Mouse (Mus musculus) kidney, adult 18-20 months (tissue): ENCODE results near the gene Rpl13a.
"Not testable (repeated sequence)": the region's sequence is repeated elsewhere in the genome, so short reads cannot be mapped to it uniquely, and the experiment has no call there.

Source experiments
- DNase-seq: peaks from one replicate; pipeline ENCODE4 v3.0.0; 2021

Rpl13a gene

DNA sequence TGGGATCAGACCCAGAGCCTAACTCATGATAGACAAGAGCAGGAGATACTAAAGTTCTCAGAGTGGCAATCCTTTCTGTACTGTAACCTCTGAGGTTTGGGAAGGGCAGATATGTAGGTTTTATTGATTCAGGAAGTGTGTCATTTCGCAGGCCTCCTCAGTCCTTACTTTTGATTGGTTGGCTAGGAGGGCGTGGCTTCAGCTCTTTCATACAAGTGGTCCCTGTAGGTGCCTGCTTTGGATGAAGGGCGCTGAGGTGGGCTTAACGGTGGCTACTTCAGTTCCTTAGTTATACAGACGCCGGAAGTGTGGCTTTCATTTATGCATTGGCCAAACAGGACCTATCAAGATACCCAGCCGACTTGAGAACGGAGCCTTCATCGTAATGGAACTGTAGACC lies 27.0 kb upstream of the Rpl13a start:
- no peak for DNase-seq

GRCm38 (mm10) chr7:45154993-45155514 lies 26.5 kb upstream of the Rpl13a start:
- DNase-seq, result peak; percentile 49

DNA sequence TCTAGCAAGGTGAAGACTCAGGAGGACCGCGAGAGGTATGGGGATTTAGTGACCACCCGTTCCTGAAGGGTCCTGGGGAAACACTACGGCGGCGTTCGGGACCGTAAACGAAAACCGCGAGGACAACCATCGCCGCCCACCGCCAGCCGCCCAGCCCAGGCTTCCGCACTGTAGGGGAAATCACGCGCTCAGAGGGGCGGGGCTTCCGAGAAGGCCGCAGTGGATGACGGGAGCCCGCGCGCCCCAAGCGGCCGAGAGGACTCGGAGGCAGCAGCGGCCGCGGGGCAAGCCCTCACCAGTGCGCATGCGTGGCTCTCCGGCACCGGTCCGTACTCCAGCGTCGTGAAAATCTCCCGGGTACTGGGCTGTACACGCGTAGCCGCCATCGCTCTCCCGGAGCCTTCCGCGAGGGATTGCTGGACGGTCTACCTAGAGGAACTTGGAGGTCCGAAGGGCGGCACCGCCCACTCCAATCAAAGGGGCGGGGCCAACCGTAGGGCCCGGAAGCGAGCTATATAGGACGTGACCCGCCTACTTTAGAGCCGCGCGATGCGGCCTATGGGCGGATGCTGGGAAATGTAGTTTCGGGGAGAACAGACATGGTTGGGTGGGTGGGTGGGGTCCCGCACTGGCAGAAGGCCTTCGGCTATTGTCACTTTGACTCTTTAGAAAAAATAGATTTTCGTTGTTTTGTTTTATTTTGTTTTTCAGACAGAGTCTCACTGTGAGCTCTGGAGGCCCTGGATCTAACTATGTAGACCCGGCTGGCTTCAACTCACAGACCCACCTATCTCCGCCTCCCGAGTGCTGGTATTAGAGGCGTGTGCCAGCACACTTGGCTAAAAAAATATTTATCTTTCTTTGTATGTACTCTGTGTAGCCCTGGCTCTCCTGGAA lies 25.8 kb upstream of the Rpl13a start, which contains the start of the genes Pih1d1 and Aldh16a1:
Gene Pih1d1 (plus strand): TSS at position 208 of the 897 bp plus-strand sequence.
Gene Aldh16a1 (minus strand): TSS at position 489 of the 897 bp plus-strand sequence.
- peak; percentile 99 for DNase-seq

GRCm38 (mm10) chr7:45153586-45153985 lies 25.0 kb upstream of the Rpl13a start:
- no peak for DNase-seq

GRCm38 (mm10) chr7:45153052-45153451 lies 24.5 kb upstream of the Rpl13a start:
- not testable (repeated sequence) for DNase-seq

DNA sequence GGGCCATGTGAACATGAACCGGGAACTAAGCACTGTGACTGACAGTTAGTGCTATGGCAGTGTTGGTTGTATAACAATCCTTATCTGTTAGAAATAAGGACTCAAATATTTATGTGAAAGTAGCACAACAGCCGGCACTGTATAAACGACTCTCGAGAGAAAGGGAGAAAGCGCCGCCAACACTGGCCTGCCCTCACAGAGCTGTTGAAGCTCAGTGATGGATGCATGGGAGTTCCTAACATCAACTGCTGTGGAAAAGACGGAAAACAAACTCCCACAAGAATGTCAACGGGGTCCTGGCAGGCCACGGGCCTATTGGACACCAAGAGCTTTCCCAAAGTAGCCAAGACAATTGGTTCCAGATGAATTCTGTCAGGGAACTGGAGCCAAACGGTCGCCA lies 22.7 kb upstream of the Rpl13a start:
- no peak for DNase-seq

DNA sequence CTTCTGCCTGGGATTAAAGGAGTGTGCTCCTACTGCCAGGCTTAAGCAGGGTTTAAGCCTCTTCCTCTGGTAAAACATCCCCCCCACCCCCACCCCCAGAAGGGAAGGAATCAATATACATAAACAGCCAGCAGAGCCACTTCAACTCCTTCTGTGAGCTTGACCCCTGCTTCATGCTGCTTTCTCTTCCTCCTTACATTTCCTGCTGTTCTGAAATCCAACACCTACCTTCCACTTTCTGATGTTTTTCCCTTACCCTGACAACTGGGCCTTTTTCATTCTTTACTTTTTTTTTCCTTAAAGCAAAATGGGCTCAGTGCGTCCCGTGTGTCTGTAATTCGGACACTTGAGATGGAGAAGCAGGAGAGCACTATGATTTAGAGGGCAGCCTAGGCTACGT lies 21.8 kb upstream of the Rpl13a start:
- no peak for DNase-seq

GRCm38 (mm10) chr7:45149545-45149944 lies 21.0 kb upstream of the Rpl13a start:
- DNase-seq, result no peak

DNA sequence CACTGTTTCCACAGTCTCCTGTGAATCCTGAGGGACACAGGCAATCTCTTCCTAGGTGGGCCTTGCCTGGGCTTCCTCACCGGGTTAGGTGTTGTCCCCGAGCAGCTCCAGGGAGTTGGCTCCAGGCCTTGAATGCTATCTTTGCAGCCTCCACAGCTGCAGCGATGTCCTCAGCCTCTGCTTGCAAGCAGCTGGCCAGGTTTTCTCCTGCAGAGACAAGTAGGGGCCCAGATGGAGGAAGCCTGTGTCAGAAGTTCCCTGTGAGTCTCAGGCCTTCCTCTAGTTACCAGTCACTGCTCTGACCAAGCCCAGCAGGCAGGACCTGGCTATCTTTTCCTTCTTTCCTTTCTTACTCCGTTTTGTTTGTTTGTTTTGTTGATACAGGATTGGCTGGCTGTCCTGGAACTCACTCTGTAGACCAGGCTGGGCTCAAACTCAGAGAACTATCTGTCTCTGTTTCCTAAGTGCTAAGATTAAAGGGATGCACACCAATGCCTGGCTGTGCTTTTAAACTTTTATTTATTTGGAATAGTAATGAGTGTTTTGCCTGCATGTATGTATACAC lies 20.1 kb upstream of the Rpl13a start:
- DNase-seq, result no peak

DNA sequence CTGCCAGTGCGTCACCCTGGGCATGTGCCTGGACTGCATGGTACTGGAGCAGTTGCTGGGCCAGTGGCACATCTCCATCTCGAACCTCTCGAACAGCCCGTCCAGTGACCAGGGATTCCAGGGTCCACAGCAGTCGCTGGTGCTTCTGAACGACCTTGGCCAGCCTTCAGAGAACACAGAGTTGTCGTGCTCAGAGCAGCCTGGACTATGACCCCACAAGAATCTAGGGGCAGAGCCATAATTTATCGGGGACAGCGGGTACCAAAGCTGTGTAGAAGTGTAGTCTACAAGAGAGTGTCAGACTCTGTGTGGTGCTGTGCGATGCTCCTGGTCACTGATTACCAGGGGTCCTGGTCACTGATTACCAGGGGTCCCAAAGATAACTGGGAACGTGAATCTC lies 19.3 kb upstream of the Rpl13a start:
- DNase-seq, result peak; percentile 53

DNA sequence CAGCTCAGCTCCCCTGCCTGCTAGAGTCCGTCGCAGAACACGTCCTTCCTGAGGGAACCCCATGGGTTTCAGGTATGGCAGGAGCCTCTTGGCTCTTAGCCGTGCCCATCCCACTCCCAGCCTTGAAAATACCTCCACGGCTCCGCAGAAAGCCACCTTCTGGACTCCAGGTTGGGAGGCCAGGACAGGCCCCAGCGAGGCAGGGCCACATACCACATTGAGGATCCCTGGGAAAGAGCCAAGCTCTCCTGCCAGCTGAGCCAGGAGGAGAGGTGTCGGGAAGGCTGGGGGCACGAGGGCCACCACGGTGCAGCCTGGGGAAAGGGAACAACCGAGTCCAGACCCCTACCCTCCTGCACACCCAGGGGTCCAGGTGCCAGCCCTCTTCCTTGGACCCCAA lies 18.7 kb upstream of the Rpl13a start:
- peak; percentile 46 for DNase-seq

DNA sequence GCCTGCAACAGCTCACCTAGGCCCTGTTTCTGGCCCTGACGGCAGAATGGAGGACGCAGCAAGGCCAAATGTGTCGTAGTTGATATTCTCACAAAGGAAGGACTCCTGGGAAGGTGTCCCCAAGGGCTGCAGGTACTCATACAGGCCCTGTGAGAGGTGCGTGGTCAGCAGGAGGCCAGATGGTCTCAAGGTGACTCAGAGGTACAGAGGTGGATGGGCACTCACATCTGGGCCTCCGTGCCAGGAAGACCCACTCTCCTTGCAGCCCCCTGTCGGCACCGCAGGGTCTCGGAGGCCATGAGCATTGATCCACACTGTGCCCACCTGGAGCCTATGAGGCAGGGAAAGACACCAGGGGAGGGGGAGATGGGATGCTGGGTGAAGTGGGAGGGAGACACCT lies 16.9 kb upstream of the Rpl13a start:
- DNase-seq, result no peak

DNA sequence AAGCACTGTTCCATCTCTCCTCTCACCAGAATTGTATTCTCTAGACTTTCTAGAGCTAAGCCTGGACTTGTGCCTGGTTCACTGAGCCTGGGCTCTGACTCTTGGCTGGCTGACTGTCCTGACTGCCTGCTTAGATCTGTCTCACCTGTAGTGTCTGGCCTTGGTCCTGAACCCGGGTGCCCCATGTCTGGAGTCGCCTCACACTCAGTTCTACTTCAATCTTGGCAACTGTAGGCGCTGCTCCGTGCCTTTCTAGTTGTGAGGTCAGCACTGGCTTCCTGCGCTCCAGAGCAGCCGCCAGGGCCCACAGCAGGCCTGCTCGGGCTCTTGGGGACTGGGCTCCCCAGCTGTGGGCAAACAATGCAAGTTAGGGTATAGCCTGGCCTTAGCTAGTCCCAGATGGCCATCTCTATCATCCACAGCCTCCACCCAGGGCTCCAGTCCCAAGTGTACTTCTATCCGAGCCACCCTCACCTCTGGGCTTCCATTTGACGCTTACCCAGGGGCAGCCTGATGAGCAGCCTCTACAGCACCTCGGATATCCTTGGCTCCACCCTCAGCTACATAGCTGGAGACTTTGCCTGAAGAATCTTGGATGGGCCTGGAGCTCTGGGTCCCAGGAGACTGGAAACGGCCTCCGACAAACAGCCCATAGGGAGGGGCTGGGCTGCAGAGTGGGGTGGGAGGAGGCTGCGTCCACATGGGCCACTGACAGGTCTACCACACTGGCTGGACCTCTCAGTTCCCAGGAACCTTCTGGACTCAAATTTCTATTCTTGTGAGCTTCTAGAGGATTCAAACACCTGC lies 16.0 kb upstream of the Rpl13a start:
- no peak for DNase-seq

GRCm38 (mm10) chr7:45141914-45142313 lies 13.4 kb upstream of the Rpl13a start:
- no peak for DNase-seq

DNA sequence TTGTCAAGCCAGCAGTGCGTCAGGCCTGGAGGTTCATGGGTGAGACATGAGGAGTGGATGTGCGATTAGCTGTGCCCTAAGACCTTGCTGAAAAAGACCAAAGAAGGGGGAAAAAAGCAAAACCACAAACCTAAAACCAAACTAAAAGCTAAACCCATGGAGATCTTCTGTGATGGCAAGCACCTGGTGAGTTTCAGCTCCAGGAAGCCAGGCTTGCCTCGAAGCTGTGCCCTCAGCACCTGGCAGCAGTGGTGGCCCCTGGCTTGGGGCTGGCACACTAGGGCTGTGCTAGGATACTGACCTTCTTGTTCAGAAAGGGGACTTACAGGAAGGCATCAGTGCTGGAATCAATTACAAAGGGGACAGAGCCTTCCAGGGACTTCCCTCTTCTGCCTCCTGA lies 12.8 kb upstream of the Rpl13a start:
- DNase-seq, result no peak

DNA sequence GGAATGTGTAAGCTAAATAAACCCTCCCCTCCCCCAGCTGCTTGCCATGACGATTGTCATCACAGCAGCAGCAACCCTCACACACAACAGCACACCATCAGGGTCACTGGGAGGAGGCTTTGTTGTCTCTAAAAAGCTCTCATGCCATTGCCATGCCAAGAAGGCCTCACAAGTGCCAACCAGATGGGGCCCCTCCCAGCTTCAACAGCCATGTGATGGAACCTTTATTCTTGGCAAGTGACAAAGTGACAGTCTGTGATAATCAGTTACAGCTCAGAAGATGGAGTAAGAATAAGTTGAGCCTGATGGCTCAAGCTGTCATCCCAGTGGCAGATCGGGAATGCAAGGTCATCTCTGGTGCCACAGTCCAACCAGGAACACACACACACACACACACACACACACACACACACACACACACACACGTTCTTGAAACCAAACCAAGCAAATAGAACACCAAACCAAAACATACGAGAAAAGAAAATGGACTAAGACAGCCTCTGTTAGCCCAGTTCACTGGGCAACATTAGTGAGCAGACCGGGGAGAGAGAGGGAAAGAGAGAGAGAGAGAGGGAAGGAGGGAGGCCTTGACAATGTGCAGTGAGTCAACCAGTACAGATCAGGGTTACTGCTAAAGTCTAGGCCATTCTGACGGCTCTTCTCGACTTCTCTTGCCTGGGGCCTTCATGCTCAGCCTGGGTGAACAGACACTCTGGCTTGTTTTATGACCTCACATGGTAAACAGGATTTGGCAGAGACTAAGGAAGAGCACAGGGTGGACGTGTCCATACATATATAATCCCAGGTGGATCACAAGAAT lies 11.6 kb upstream of the Rpl13a start:
- no peak for DNase-seq

DNA sequence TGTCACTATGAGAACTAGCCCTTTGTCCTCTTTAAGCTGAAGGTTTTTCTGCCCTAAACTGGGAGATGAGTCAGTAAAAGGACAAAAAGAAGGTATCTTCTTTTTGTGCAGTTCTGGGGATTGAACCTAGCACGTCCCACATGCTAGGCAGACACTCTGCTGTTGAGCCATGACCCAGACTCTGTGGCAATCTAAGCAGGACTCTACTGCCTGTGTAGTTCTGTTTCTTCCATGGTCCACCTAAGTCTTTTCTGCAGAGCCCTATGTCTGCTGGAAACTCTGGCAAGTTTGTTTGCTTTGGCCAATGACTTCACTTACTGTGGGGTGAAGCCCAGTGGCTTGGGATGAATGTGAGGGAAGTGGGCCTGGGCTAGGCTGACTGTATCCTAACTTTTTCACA lies 9.8 kb upstream of the Rpl13a start:
- DNase-seq, result no peak

- no peak for DNase-seq
Observed at GRCm38 (mm10) chr7:45137171-45138006, 8.8 kb upstream of the Rpl13a start.

- peak; percentile 94 for DNase-seq
Observed at GRCm38 (mm10) chr7:45135993-45136567, 7.5 kb upstream of the Rpl13a start, which contains the start of the genes Gm45713 and Flt3l. Gm45713 (minus strand) TSS chr7:45136231. Flt3l (minus strand) TSS chr7:45136432.

DNA sequence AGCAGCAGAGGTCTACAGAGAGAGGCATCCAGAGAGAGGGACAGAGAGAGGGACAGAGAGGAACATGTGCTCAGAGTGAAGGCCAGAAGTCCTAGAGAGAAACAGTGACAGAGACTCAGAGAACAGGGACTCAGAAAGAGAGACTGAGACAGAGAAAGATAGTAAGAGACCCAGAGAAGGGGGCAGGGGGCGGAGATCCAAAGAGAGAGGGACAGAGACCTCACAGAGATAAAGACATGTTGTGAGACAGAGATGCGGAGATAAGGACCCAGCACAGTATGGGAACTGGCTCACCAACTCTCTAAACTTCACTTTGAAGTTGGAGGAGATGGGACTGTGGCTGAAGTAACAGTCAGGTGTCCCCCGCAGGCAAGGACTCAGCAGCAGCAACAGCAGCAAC lies 6.8 kb upstream of the Rpl13a start:
- DNase-seq, result no peak

- DNase-seq, result peak; percentile 42
Observed at GRCm38 (mm10) chr7:45134544-45135026, 6.0 kb upstream of the Rpl13a start.
